Mouse (Mus musculus): ENCODE results near the gene Calml4.

The Calml4 gene

GRCm38 (mm10) chr9:62903841-62904240 is 46.0 kb downstream of the Calml4 start:
- no peak for DNase-seq

GRCm38 (mm10) chr9:62905039-62905438 is 47.2 kb downstream of the Calml4 start:
- DNase-seq, result no peak

- DNase-seq, result no peak
Observed at GRCm38 (mm10) chr9:62913390-62914069, 55.6 kb downstream of the Calml4 start.

GRCm38 (mm10) chr9:62917059-62917458 is 59.2 kb downstream of the Calml4 start:
- no peak for DNase-seq

- DNase-seq, result no peak
Observed at GRCm38 (mm10) chr9:62920877-62921276, 63.0 kb downstream of the Calml4 start.

GRCm38 (mm10) chr9:62924886-62925610 is 67.2 kb downstream of the Calml4 start:
- DNase-seq, result no peak

Measured in lung, adult 18-20 months (tissue).